Mouse (Mus musculus) heart, embryonic 10.5 days (tissue): Measurements from ENCODE around the gene Clec4e. TPM values are rescaled to one million over a fixed set of nuclear protein-coding genes. Genes with fewer than 3 reads are reported as not detected.
"Not testable (repeated sequence)": the region's sequence is repeated elsewhere in the genome, so short reads cannot be mapped to it uniquely, and the experiment has no call there.

Experiments used
- DNase-seq: peaks from one replicate; pipeline ENCODE4 v3.0.0-alpha.2; 2017; ENCODE audit warnings: low spot score
- H3K27ac ChIP-seq: fragments of 300-500 bp; sonication (generic); 2 replicates; pipeline ENCODE4 v1.5.1; 2016; ENCODE audit warnings: mild to moderate bottlenecking
- H3K27me3 ChIP-seq: fragments of 300-500 bp; sonication (generic); 2 replicates; pipeline ENCODE4 v1.6.1; 2016; ENCODE audit warnings: mild to moderate bottlenecking; ENCODE audit not compliant: poor library complexity, insufficient read depth, severe bottlenecking
- H3K36me3 ChIP-seq: fragments of 300-500 bp; sonication (generic); 2 replicates; pipeline ENCODE4 v1.6.1; 2016; ENCODE audit warnings: mild to moderate bottlenecking, moderate library complexity
- H3K4me1 ChIP-seq: fragments of 300-500 bp; sonication (generic); 2 replicates; pipeline ENCODE4 v1.6.1; 2016; ENCODE audit warnings: mild to moderate bottlenecking
- H3K4me3 ChIP-seq: fragments of 300-500 bp; sonication (generic); 2 replicates; pipeline ENCODE4 v1.5.1; 2016; ENCODE audit warnings: mild to moderate bottlenecking, moderate library complexity
- H3K9me3 ChIP-seq: fragments of 300-500 bp; sonication (generic); 2 replicates; pipeline ENCODE4 v1.6.1; 2016; ENCODE audit warnings: mild to moderate bottlenecking, moderate library complexity
- WGBS: fragments of 180-500 bp; shearing (Covaris S2); methylation state at CpG from one replicate; pipeline ENCODE4 v1.1.7; 2016; 5-methylcytosine and 5-hydroxymethylcytosine counted together
- polyA plus RNA-seq: library from polyadenylated mRNA; unstranded; fragments of >200 nt; fragmentation: Nextera tagmentation; extraction: Ambion mirVana; gene quantifications from 2 replicates; pipeline ENCODE4 v1.2.1, GENCODE M21; 2016

The Clec4e gene
- 0.36 TPM in 1 of 2 replicates, not detected in the other for polyA plus RNA-seq

DNA sequence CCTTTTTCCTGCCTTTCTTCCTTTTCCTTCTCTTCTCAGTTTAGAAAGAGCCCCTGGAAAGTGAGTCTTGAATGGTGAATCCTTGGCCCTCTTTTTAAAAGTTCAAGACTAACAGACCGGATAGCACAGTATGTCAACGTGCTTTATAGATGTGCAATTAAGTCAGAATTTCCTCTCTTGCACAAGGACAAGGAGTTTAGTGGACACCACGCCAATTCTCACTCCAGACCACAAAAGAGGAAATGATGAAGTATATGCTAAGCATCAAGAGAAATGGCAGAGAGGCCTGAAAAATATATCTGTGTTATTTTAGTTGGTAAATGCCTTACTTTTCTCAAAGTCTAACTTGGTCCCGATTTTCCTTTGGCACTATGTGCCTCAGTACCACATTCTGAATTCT, at the start of gene Clec4e:
Clec4e (minus strand) TSS at position 118 of the 400 bp plus-strand sequence.
- H3K27ac ChIP-seq, result no peak within 1 kb of the TSS
- 75% methylated on average over 4 of the region's 4 CpGs for WGBS
- DNase-seq, result no peak
- H3K4me3 ChIP-seq, result no peak within 1 kb of the TSS
- no peaks in the 10 kb centered on the region for H3K36me3 ChIP-seq
- H3K4me1 ChIP-seq, result no peaks in the 10 kb centered on the region
- no peaks in the 10 kb centered on the region for H3K27me3 ChIP-seq
- H3K9me3 ChIP-seq, result no peaks in the 10 kb centered on the region

- Histone ChIP-seq H3K27me3 (no peaks in the 10 kb centered on the region), H3K27ac (no peak overlapping the region), H3K4me1 (no peaks in the 10 kb centered on the region), H3K36me3 (no peaks in the 10 kb centered on the region), H3K4me3 (no peak overlapping the region), H3K9me3 (no peaks in the 10 kb centered on the region)
- 57% methylated on average over 2 of the region's 2 CpGs for WGBS
- no peak for DNase-seq
These were observed 42.8 kb upstream of the Clec4e start for GRCm38 (mm10) chr6:123332503-123332902.

- Histone ChIP-seq H3K36me3 (no peaks in the 10 kb centered on the region), H3K9me3 (no peaks in the 10 kb centered on the region), H3K27me3 (no peaks in the 10 kb centered on the region), H3K4me3 (no peak within 1 kb of the TSS), H3K4me1 (no peaks in the 10 kb centered on the region), H3K27ac (no peak within 1 kb of the TSS)
- WGBS, result 77% methylated on average over 2 of the region's 2 CpGs
- no peak for DNase-seq
These were observed 18.4 kb upstream of the Clec4e start, which contains the start of gene Vmn2r19 for GRCm38 (mm10) chr6:123308033-123308432. Gene Vmn2r19 (plus strand): TSS chr6:123308333.

GRCm38 (mm10) chr6:123306315-123306714, 16.6 kb upstream of the Clec4e start:
- H3K36me3 ChIP-seq, H3K4me1 ChIP-seq, H3K4me3 ChIP-seq, H3K27ac ChIP-seq, H3K27me3 ChIP-seq, DNase-seq, H3K9me3 ChIP-seq: not testable (repeated sequence)
- 58% methylated on average over 7 of the region's 7 CpGs for WGBS

GRCm38 (mm10) chr6:123296687-123297086, 7.0 kb upstream of the Clec4e start:
- Histone ChIP-seq H3K9me3 (no peaks in the 10 kb centered on the region), H3K27me3 (no peaks in the 10 kb centered on the region), H3K27ac (no peak overlapping the region), H3K4me1 (no peaks in the 10 kb centered on the region), H3K36me3 (no peaks in the 10 kb centered on the region), H3K4me3 (no peak overlapping the region)
- DNase-seq, result no peak
- 64% methylated on average over 1 of the region's 1 CpGs for WGBS

DNA sequence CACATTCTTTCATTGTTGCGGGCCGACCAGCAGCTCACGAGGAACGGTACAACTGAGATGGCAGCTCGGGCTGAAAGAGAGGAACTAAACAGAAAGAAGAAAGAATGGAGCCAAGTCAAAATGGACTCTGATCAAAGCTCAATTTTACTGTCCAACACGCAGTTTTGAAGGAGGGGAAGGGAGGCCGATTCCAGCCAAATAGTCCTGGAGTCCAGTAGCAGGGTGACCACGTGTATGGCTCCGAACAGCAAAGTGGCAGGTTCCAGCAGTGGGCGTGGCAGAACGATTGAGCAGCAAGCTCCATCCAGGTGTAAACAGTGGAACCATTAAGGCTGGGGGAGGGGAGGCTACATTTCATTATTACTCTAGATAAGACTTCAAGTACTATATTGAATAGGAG, 3.8 kb upstream of the Clec4e start:
- DNase-seq, H3K4me3 ChIP-seq, H3K27me3 ChIP-seq, H3K36me3 ChIP-seq, H3K4me1 ChIP-seq, H3K9me3 ChIP-seq, H3K27ac ChIP-seq: not testable (repeated sequence)
- 83% methylated on average over 11 of the region's 11 CpGs for WGBS

DNA sequence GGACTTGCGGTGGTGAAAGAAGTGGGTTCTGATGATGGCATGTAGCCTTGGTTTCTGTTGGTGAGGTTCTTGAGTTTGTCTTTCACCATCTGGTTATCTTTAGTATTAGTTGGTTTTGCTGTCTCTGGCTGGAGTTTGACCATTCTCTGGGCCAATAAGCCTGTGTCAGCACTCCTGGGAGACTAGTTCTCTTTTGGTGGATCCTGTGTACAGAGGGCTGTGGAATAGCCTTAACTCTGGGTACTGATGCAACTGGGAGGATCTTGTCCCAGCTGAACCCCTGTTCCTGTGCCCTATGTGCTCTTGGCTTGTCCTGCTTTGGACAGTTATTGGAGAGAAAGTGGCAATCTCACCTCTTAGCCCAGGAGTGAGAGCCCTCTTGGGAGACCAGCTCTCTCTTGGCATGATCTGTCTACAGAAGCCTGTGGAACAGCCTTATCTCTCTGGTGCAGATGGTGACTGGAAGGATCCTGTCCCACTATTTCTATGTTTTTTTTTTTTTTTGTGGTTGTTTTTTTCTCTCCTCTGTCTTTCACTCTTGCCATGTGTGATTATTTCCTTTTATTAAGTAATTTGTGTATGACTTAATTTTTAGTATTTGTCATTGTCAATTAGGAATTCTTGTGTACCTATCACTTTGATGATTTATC, 3.2 kb upstream of the Clec4e start:
- Histone ChIP-seq H3K36me3 (no peaks in the 10 kb centered on the region), H3K4me1 (no peaks in the 10 kb centered on the region), H3K4me3 (no peak overlapping the region), H3K27ac (no peak overlapping the region), H3K27me3 (no peaks in the 10 kb centered on the region), H3K9me3 (no peaks in the 10 kb centered on the region)
- DNase-seq, result no peak
- 82% methylated on average over 1 of the region's 1 CpGs for WGBS

- WGBS, result 72% methylated on average over 10 of the region's 10 CpGs
These were observed 739 bp downstream of the Clec4e start for GRCm38 (mm10) chr6:123288931-123289330.

DNA sequence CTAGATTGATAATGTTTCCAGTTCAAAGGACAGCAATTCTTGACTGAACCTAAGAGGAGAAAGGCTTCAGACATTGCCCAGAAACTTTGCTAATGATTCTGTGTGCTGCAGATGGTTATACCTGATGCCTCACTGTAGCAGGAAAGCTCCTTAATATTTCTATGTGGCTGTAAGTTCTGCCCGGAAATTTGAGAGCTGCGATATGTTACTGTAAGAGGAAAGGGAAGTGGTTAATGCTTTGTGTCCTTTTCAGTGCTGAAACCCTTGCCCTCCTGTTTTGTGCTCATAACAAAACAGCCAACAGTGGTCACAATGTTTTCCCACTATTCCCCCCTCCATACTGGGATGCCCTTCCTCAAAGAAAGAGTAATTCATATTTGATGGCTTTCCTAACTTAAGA, 3.4 kb downstream of the Clec4e start:
- H3K4me1 ChIP-seq, result no peaks in the 10 kb centered on the region
- 85% methylated on average over 2 of the region's 2 CpGs for WGBS
- no peaks in the 10 kb centered on the region for H3K36me3 ChIP-seq
- H3K27me3 ChIP-seq, result no peaks in the 10 kb centered on the region
- H3K4me3 ChIP-seq, result no peak overlapping the region
- H3K27ac ChIP-seq, result no peak overlapping the region
- H3K9me3 ChIP-seq, result no peaks in the 10 kb centered on the region
- no peak for DNase-seq

More at GRCm38 (mm10) chr6:123288931-123289330, 739 bp downstream of the Clec4e start:
- Histone ChIP-seq H3K4me3 (no peak overlapping the region), H3K9me3 (no peaks in the 10 kb centered on the region), H3K4me1 (no peaks in the 10 kb centered on the region), H3K27me3 (no peaks in the 10 kb centered on the region), H3K36me3 (no peaks in the 10 kb centered on the region), H3K27ac (no peak overlapping the region)
- DNase-seq, result no peak

DNA sequence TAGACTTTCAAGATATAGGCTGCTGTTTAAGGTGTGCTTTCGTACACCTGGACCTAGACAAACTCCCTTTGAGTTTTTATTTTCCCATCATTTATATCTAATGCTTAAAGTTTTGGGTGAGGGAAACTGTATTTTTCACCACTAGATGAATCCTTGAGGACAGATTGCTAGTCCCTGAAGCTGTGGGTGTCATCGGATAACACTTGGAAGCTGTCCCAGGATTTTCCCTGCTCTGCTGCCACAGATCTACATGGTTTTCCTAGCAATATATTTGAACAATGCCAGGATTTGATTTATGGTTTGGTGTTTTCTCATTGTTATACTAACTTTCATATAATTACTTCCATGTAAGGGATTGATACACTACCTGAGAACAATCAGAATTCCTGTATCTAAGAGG, 10.2 kb downstream of the Clec4e start:
- no peaks in the 10 kb centered on the region for H3K4me1 ChIP-seq
- H3K9me3 ChIP-seq, result no peaks in the 10 kb centered on the region
- 82% methylated on average over 2 of the region's 2 CpGs for WGBS
- H3K36me3 ChIP-seq, result no peaks in the 10 kb centered on the region
- DNase-seq, result no peak
- H3K4me3 ChIP-seq, result no peak overlapping the region
- no peak overlapping the region for H3K27ac ChIP-seq
- no peaks in the 10 kb centered on the region for H3K27me3 ChIP-seq

GRCm38 (mm10) chr6:123266945-123267344, 22.7 kb downstream of the Clec4e start:
- Histone ChIP-seq H3K4me1 (no peaks in the 10 kb centered on the region), H3K27ac (no peak overlapping the region), H3K9me3 (no peaks in the 10 kb centered on the region), H3K36me3 (no peaks in the 10 kb centered on the region), H3K4me3 (no peak overlapping the region), H3K27me3 (no peaks in the 10 kb centered on the region)
- WGBS, result 89% methylated on average over 5 of the region's 5 CpGs
- no peak for DNase-seq

- Histone ChIP-seq H3K9me3 (no peaks in the 10 kb centered on the region), H3K4me1 (no peaks in the 10 kb centered on the region), H3K4me3 (no peak overlapping the region), H3K36me3 (no peaks in the 10 kb centered on the region), H3K27ac (no peak overlapping the region), H3K27me3 (no peaks in the 10 kb centered on the region)
- no peak for DNase-seq
- 87% methylated on average over 4 of the region's 4 CpGs for WGBS
These were observed 23.9 kb downstream of the Clec4e start for GRCm38 (mm10) chr6:123265809-123266208.

GRCm38 (mm10) chr6:123264194-123264593, 25.5 kb downstream of the Clec4e start:
- H3K4me3 ChIP-seq, result no peak overlapping the region
- no peaks in the 10 kb centered on the region for H3K9me3 ChIP-seq
- no peaks in the 10 kb centered on the region for H3K4me1 ChIP-seq
- no peaks in the 10 kb centered on the region for H3K36me3 ChIP-seq
- no peak overlapping the region for H3K27ac ChIP-seq
- 89% methylated on average over 3 of the region's 3 CpGs for WGBS
- DNase-seq, result no peak
- no peaks in the 10 kb centered on the region for H3K27me3 ChIP-seq
